Comparison of ENCODE assay signal across 8 mouse cellular contexts in the genomic region with DNA sequence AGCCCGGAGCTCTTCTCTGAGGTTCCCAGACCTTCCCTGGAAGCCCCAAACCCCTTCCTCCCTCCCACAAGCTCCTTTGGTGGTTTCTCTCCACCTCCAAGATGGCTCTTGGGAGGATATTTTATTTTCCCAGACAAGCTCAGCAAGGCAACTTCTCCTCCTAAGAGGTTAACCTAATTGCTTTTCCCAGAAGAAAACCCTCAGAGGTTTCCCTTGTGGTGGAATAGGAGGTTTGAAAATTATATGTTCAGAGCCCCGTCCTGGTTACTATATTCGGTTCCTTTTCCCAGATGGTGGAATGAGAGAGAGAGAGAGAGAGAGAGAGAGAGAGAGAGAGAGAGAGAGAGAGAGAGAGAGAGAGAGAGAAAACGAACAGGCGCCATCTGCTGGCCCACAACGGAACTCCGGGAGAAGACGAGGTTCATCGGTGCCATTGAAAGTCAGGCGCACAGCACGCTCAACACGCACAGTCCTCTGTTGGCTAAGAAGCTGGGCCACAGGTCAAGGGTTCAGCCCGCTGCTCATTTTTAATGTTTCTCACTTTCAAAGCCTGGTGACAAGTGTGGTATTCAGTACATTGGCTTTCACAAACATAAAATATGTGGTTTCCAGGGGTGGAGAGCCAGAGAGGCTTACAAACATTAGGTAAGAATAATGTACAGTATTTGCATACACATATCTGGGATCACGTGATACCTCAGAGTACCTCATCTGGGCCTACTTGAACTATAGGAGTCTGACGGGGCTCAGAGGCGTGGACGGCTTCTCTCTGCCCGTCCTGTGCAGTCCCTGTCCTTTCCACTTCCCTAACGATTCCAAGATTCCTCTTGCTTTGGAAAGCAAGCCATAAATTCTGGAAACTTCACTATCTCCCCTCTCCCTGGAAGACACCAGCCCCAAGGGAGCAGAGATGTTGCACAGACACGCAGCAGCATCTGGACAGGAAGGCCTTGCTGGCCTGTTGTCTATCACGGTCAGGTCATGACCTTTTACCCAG. TPM values are rescaled to one million over a fixed set of nuclear protein-coding genes. Genes with fewer than 3 reads are reported as not detected.
DNase-seq lines count a peak whose midpoint lies in the region; ATAC-seq lines count a peak whose summit lies in the region.

No protein-coding gene starts in this region.

- H3K4me3 ChIP-seq in embryonic facial prominence, embryonic 14.5 days (ENCODE audit: low read depth, low read length): no peak overlapping the region

- H3K4me1 ChIP-seq in embryonic facial prominence, embryonic 14.5 days (ENCODE audit: control insufficient read depth, insufficient read depth, low read length): 0 out of 2 replicates have a peak, but pooled peaks cover 4% of the 10 kb centered on the region

- intact Hi-C loops in heart, postnatal 10 days (cut with DNase I): no loop called here

- H3K4me2 ChIP-seq in embryonic facial prominence, embryonic 14.5 days (ENCODE audit: low read depth, low read length): no peak overlapping the region

- no peaks in the 10 kb centered on the region for H3K36me3 ChIP-seq in embryonic facial prominence, embryonic 14.5 days (ENCODE audit: control insufficient read depth, insufficient read depth, low read length)

- no peaks in the 10 kb centered on the region for H3K27me3 ChIP-seq in embryonic facial prominence, embryonic 14.5 days (replicated peaks; ENCODE audit: control insufficient read depth, insufficient read depth, low read length)

- no peaks in the 10 kb centered on the region for H3K9me3 ChIP-seq in embryonic facial prominence, embryonic 14.5 days (ENCODE audit: control insufficient read depth, low read length)

- peak; percentile 55 for ATAC-seq in embryonic facial prominence, embryonic 14.5 days (ENCODE audit: low read depth)

- 35% methylated on average over 21 of the region's 21 CpGs for whole genome bisulfite sequencing in embryonic facial prominence, embryonic 14.5 days

- H3K27ac ChIP-seq in embryonic facial prominence, embryonic 14.5 days (replicated peaks; ENCODE audit: low read depth, low read length): peak overlapping the region; percentile 35; the same call in 1 of the 2 replicates

- H3K9ac ChIP-seq in embryonic facial prominence, embryonic 14.5 days (ENCODE audit: low read depth, low read length): no peak overlapping the region

- DNase-seq in adrenal gland, adult (ENCODE audit: inconsistent age in 2 of 2, low spot score in 1 of 2): peak; percentile 56 to 85
- no peak for DNase-seq in adrenal gland, adult 8-10 months
- DNase-seq in adrenal gland, postnatal 10 days: peak; percentile 83
- peak; percentile 87 for DNase-seq in embryonic facial prominence, embryonic 14.5 days (ENCODE audit: low spot score)
- DNase-seq in heart, postnatal 10 days: peak; percentile 80 to 86
- DNase-seq in kidney, postnatal 4 days: peak; percentile 89 to 91
- DNase-seq in lung, postnatal 10 days: peak; percentile 83
- peak; percentile 82 to 84 for DNase-seq in right cerebral cortex, postnatal 10 days (ENCODE audit: low spot score in 2 of 2)

RNA-seq across cellular contexts. Expression of gene Zfp36l1, which starts 33.7 kb away (rescaled TPM):
- 100 to 1,000 TPM; 257 to 328 (median 289) TPM for total RNA-seq in adrenal gland, adult 8-10 months (2022)
- 100 to 1,000 TPM; 190 to 228 TPM for total RNA-seq in adrenal gland, postnatal 10 days (2021)
- 145 and 151 TPM in 2 replicates for polyA plus RNA-seq in embryonic facial prominence, embryonic 14.5 days (2014; fragmentation: Nextera tagmentation; extraction: Ambion mirVana)
- total RNA-seq in heart, postnatal 10 days (2021): 100 to 1,000 TPM; 126 to 152 TPM
